Mouse (Mus musculus): ENCODE results near the gene Dll4. TPM values are rescaled to one million over a fixed set of nuclear protein-coding genes. Genes with fewer than 3 reads are reported as not detected.
A peak's percentile ranks its signal among the peaks of the same experiment; 100 is the strongest.

Gene Dll4
- total RNA-seq, 1 experiment from 2014 or later = 14.4 TPM

- DNase-seq = no peak
Observed at GRCm38 (mm10) chr2:119334964-119335525, 9.5 kb downstream of the Dll4 start.

- DNase-seq = no peak
Observed at GRCm38 (mm10) chr2:119335535-119335934, 10.0 kb downstream of the Dll4 start.

GRCm38 (mm10) chr2:119336002-119336401 is 10.4 kb downstream of the Dll4 start:
- no peak for DNase-seq

- DNase-seq = peak; percentile 41
Observed at GRCm38 (mm10) chr2:119336470-119336869, 10.9 kb downstream of the Dll4 start.

- peak; percentile 95 for DNase-seq
Observed at GRCm38 (mm10) chr2:119337425-119338265, 12.1 kb downstream of the Dll4 start.

GRCm38 (mm10) chr2:119344537-119345138 is 19.1 kb downstream of the Dll4 start:
- DNase-seq = no peak

- peak; percentile 96 for DNase-seq
Observed at GRCm38 (mm10) chr2:119350555-119351486, 25.2 kb downstream of the Dll4 start, which contains the start of gene Chac1. Gene Chac1, plus strand, starts transcription at chr2:119351229.

- no peak for DNase-seq
Observed at GRCm38 (mm10) chr2:119353707-119354106, 28.1 kb downstream of the Dll4 start.

GRCm38 (mm10) chr2:119355089-119355488 is 29.5 kb downstream of the Dll4 start:
- peak; percentile 68 for DNase-seq

GRCm38 (mm10) chr2:119355651-119356050 is 30.1 kb downstream of the Dll4 start:
- DNase-seq = peak; percentile 67

GRCm38 (mm10) chr2:119356310-119356709 is 30.7 kb downstream of the Dll4 start:
- no peak for DNase-seq

GRCm38 (mm10) chr2:119356805-119357204 is 31.2 kb downstream of the Dll4 start:
- no peak for DNase-seq

- no peak for DNase-seq
Observed at GRCm38 (mm10) chr2:119358249-119358648, 32.7 kb downstream of the Dll4 start.

GRCm38 (mm10) chr2:119359721-119360291 is 34.2 kb downstream of the Dll4 start:
- DNase-seq = no peak

GRCm38 (mm10) chr2:119364969-119365368 is 39.4 kb downstream of the Dll4 start:
- no peak for DNase-seq

GRCm38 (mm10) chr2:119367346-119367745 is 41.8 kb downstream of the Dll4 start:
- DNase-seq = no peak

- peak; percentile 82 for DNase-seq
Observed at GRCm38 (mm10) chr2:119370116-119370515, 44.5 kb downstream of the Dll4 start.

GRCm38 (mm10) chr2:119377286-119377685 is 51.7 kb downstream of the Dll4 start:
- DNase-seq = peak; percentile 68

GRCm38 (mm10) chr2:119377826-119378225 is 52.2 kb downstream of the Dll4 start:
- DNase-seq = no peak

GRCm38 (mm10) chr2:119379455-119379854 is 53.9 kb downstream of the Dll4 start:
- DNase-seq = no peak
